Mouse (Mus musculus) C2C12 (cell line): Measurements from ENCODE around the gene Olfr279. TPM values are rescaled to one million over a fixed set of nuclear protein-coding genes. Genes with fewer than 3 reads are reported as not detected.

Source experiments
- H3K27me3 ChIP-seq: one replicate; pipeline ENCODE4 v1.6.1; 2011; ENCODE audit not compliant: control insufficient read depth, insufficient read depth, insufficient read length
- H3K36me3 ChIP-seq: one replicate; pipeline ENCODE4 v1.6.1; 2011; ENCODE audit not compliant: control insufficient read depth, insufficient read depth
- H3K4me3 ChIP-seq: one replicate; pipeline ENCODE4 v1.5.1; 2011; ENCODE audit warnings: mild to moderate bottlenecking, control low read depth; ENCODE audit not compliant: poor library complexity, insufficient read depth, severe bottlenecking
- H3K79me2 ChIP-seq: one replicate; pipeline ENCODE4 v1.6.1; 2011; ENCODE audit not compliant: control insufficient read depth, insufficient read depth
- H3K79me3 ChIP-seq: one replicate; pipeline ENCODE4 v1.6.1; 2011; ENCODE audit warnings: low read depth, control low read depth
- H3ac ChIP-seq: one replicate; pipeline ENCODE3; 2011; ENCODE audit warnings: low read depth; ENCODE audit not compliant: control insufficient read depth, insufficient read length
- CEBPB ChIP-seq: IDR thresholded peaks from one replicate; pipeline ENCODE4 v1.6.1; 2011; ENCODE audit warnings: low read depth, mild to moderate bottlenecking, control low read depth, moderate library complexity
- CTCF ChIP-seq: IDR thresholded peaks from one replicate; pipeline ENCODE4 v1.5.1; 2011; ENCODE audit not compliant: control insufficient read depth, insufficient read depth, insufficient read length
- FOSL1 ChIP-seq: IDR thresholded peaks from one replicate; pipeline ENCODE4 v1.8.0; 2011; ENCODE audit warnings: mild to moderate bottlenecking, low read length; ENCODE audit not compliant: poor library complexity, insufficient read depth, severe bottlenecking
- MAX ChIP-seq: IDR thresholded peaks from one replicate; pipeline ENCODE4 v1.6.1; 2011; ENCODE audit warnings: mild to moderate bottlenecking, control low read depth
- MYOD1 ChIP-seq: IDR thresholded peaks from one replicate; pipeline ENCODE4 v1.6.1; 2011; ENCODE audit warnings: low read depth; ENCODE audit not compliant: control insufficient read depth, insufficient read length
- MYOG ChIP-seq: IDR thresholded peaks from one replicate; pipeline ENCODE4 v1.6.1; 2011; ENCODE audit not compliant: control insufficient read depth, insufficient read length; ENCODE audit errors: extremely low read depth
- USF1 ChIP-seq: IDR thresholded peaks from one replicate; pipeline ENCODE4 v1.6.1; 2011; ENCODE audit warnings: low read depth, mild to moderate bottlenecking, control low read depth, moderate library complexity
- long read RNA-seq, 2 experiments: library from polyadenylated mRNA; unstranded; transcript quantifications; one replicate each; pipeline ENCODE4 v2.0.0; 2019 to 2020
- polyA plus RNA-seq: library from polyadenylated mRNA; unstranded; fragments of >200 nt; fragmentation: generic; extraction: Trizol; gene quantifications from one replicate; pipeline ENCODE4 v1.2.1, GENCODE M21; 2012; ENCODE audit warnings: missing spikeins

The Olfr279 gene
- not detected for polyA plus RNA-seq
- long read RNA-seq, experiment 1: 0 reads
- long read RNA-seq, experiment 2: 0 reads

DNA sequence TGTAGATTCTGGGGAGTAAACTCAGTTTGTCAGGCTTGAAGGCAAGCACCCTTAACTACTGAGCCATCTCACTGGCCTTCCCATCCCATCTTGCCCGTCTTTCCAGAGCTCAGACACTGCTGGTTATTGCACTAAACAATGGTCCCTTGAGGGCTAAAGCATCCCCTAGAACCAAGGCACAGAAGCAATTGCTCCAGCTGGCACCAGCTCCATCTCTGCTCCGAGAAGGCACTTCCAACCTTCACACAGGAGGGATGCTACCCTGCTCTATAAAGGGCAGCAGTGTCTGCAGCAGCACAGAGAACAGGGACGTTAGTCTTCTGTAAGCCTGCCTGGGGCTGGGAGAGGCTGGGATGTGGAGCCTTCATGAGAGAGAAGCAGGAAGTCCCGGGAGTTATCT lies at the start of gene Olfr279:
Olfr279 (plus strand) TSS at position 301 of the 400 bp plus-strand sequence.
- Histone ChIP-seq H3K4me3 (no peak within 1 kb of the TSS), H3ac (no peak within 1 kb of the TSS), H3K79me3 (no peaks in the 10 kb centered on the region), H3K36me3 (no peaks in the 10 kb centered on the region), H3K79me2 (no peaks in the 10 kb centered on the region), H3K27me3 (peaks cover 32% of the 10 kb centered on the region)
- TF ChIP-seq MYOD1 (no peak), MAX (no peak), CEBPB (no peak), CTCF (no peak), FOSL1 (no peak), MYOG (no peak), USF1 (no peak)

DNA sequence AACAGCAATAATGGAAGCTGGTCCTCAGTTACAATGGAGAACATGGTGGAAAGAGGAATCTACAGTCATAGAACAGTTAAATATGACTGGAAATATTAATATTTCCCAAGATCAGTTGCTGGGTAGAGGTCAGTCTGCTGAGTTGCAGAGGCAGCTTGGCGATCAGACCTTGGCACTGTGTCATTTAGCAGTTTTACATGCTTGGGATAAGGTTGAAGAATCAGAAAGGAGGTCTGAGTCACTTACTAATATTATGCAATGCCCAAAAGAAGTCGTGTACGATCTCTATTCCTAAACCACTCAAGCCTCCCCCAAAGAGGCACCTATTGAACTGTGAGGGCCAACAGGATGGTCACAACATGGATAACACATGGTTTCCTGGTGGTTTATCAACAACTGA lies 47.6 kb upstream of the Olfr279 start:
- Histone ChIP-seq H3K79me3 (no peaks in the 10 kb centered on the region), H3K79me2 (no peaks in the 10 kb centered on the region), H3ac (no peak overlapping the region), H3K4me3 (no peak overlapping the region), H3K36me3 (no peaks in the 10 kb centered on the region), H3K27me3 (peaks cover 3% of the 10 kb centered on the region)
- TF ChIP-seq USF1 (no peak), CTCF (no peak), MYOG (no peak), FOSL1 (no peak), MYOD1 (no peak), MAX (no peak), CEBPB (no peak)

DNA sequence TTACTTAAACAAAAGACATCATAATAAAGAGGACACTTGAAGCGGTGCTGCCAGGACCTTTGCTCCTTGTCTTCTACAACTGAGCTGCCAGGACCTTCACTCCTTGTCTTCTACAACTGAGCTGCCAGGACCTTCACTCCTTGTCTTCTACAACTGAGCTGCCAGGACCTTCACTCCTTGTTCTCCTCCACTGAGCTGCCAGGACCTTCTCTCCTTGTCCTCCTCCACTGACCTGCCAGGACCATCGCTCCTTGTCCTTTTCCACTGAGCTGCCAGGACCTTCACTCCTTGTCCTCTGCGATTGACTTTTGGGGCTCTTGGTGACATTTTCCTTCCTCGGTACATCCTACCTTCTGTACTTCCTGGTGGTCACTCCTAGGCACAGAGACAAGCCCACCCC lies 43.7 kb upstream of the Olfr279 start:
- H3K4me3 ChIP-seq: no peak overlapping the region
- no peak for TF ChIP-seq MAX
- TF ChIP-seq MYOD1: no peak
- TF ChIP-seq FOSL1: no peak

DNA sequence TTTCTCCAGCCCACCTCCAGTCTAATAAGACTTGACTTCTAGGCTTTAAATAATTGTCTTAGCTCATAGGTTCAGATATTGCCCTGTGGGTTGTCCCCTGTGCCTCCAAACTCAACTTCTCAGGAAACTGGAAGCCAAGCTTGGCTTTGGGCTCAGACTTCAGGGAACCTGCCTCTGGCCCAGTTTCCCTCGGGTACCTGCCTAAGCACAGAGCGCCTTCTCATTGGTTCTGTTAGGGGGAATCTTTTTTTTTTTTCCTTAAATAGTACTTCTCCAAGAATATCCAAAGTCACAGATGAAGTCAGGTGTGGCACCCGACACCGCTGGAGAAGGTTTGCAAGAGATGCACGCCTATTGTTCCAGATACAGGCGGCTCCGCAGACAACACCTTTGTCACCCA lies 39.9 kb upstream of the Olfr279 start, which contains the start of gene Olfr281:
Olfr281 (plus strand) TSS at position 301 of the 400 bp plus-strand sequence.
- Histone ChIP-seq H3K27me3 (peaks cover 45% of the 10 kb centered on the region), H3K79me3 (no peaks in the 10 kb centered on the region), H3K79me2 (no peaks in the 10 kb centered on the region), H3K36me3 (no peaks in the 10 kb centered on the region), H3ac (no peak within 1 kb of the TSS), H3K4me3 (no peak within 1 kb of the TSS)
- no peak for TF ChIP-seq USF1
- TF ChIP-seq MAX: no peak
- no peak for TF ChIP-seq CEBPB
- TF ChIP-seq FOSL1: no peak
- no peak for TF ChIP-seq MYOD1
- no peak for TF ChIP-seq CTCF
- no peak for TF ChIP-seq MYOG

More for the DNA sequence above, 43.7 kb upstream of the Olfr279 start:
- peaks cover 24% of the 10 kb centered on the region for H3K27me3 ChIP-seq
- no peaks in the 10 kb centered on the region for H3K36me3 ChIP-seq
- H3K79me2 ChIP-seq: no peaks in the 10 kb centered on the region
- H3ac ChIP-seq: no peak overlapping the region
- no peaks in the 10 kb centered on the region for H3K79me3 ChIP-seq

DNA sequence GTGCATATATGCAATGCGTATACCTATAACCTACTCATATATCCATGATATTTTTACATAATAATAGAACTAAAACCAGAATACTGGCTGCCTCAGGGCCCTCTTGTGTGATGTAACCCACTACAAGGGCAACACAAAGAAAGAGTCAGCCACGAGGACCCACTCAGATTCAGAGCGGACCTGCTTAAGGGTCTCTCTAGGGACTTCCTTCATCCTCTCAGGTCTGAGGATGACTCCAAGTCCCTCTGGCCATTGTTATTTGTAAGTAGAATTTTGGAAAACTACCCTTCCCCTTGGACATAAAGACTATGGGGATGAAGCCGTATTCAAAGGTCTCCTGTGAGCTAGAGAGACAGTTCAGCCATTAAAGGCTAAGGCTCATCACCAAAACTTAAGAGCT lies 22.6 kb upstream of the Olfr279 start, which contains the start of gene OR5BS1P:
OR5BS1P (plus strand) TSS at position 301 of the 400 bp plus-strand sequence.
- no peaks in the 10 kb centered on the region for H3K79me3 ChIP-seq
- no peaks in the 10 kb centered on the region for H3K79me2 ChIP-seq
- H3ac ChIP-seq: no peak within 1 kb of the TSS
- H3K27me3 ChIP-seq: peaks cover 61% of the 10 kb centered on the region
- TF ChIP-seq MYOD1: no peak
- TF ChIP-seq USF1: no peak
- TF ChIP-seq MYOG: no peak
- no peak for TF ChIP-seq CEBPB
- no peak for TF ChIP-seq CTCF
- no peak for TF ChIP-seq MAX
- TF ChIP-seq FOSL1: no peak
- no peaks in the 10 kb centered on the region for H3K36me3 ChIP-seq
- no peak within 1 kb of the TSS for H3K4me3 ChIP-seq

DNA sequence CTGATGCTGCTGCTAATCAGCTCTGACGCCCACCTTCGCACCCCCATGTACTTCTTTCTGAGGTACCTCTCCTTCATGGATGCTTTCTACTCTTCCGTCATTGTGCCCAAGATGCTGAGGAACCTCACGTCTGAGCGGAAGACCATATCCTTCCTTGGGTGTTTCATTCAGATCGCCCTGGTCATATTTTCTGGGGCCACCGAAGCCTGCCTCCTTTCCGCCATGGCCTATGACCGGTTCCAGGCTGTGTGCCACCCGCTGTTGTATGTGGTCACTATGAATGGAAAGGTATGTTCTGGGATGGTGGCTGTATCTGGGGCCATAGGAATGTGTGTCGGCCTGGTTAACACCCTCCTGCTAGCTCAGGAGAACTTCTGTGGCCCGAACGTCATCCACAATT lies 20.7 kb upstream of the Olfr279 start:
- Histone ChIP-seq H3K79me3 (no peaks in the 10 kb centered on the region), H3K27me3 (peaks cover 62% of the 10 kb centered on the region), H3K4me3 (no peak overlapping the region), H3ac (no peak overlapping the region), H3K79me2 (no peaks in the 10 kb centered on the region), H3K36me3 (no peaks in the 10 kb centered on the region)
- TF ChIP-seq CTCF: no peak
- no peak for TF ChIP-seq FOSL1
- TF ChIP-seq MAX: no peak
- no peak for TF ChIP-seq MYOD1
